Mouse (Mus musculus) ovary, postnatal 10 days (tissue): ENCODE measurements around the gene Vps37d.
A peak's percentile ranks its signal among the peaks of the same experiment; 100 is the strongest.

Source experiments
- DNase-seq: peaks from one replicate; pipeline ENCODE4 v3.0.0; 2022; ENCODE audit warnings: low spot score

Gene Vps37d

DNA sequence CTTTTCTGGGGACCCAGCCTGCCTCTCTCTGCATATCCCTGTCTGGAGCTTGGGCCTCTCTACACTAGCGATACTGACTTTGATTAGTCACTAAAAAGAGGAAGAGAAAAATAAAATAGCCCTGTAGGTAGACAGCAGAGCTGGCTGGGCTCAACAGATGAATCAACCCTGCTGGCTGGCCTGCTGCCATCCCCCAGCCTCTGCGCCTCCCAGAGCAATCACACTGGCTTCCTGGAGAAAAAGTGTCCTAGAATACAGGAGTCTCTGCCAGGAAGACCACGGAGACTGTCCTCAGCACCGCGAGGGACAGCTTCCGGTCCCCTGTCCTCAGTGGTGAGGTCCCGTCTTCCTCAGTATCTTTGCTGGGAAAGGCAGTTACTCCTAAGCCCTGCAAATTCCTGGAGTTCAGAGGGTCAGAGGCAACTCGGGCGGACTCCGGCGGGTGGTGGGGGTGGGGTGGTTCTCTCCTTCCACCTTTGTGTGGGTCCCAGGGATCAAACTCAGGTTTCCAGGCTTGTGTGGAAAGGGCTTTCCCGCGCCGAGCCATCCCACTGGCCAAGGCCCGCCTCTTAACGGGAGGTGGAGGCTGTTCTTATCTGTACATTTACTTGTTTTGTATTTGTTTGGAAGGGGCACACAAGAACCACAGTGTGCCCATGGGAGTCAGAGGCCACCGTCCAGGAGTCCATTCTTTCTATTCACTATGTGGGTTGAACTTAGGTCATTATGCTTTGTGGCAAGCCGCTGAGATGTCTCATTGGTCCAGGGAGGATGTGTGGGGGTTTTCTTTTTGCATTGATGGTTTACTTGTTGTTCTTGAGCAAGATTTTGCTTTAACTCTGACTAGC lies 48.8 kb downstream of the Vps37d start:
- DNase-seq: no peak

DNA sequence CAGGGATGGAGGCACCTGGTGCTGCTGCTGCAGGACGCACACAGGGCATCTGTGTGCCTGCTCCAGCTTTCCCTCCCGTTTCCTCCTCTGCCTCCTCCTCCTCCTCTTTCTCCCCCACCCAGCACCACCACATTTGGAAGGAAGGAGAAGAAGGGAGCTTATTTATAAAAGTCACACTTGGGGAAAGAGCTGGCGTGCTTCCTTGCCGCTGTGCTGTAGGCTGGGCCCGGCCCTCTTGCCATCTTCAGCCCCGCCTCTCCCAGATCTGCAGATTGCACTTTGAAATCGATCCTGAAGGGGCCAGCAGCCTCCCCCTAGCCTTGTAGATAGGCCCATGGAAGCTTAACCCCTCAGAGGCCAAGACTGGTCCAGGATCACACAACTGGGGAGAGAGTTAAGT lies 52.2 kb downstream of the Vps37d start:
- no peak for DNase-seq

DNA sequence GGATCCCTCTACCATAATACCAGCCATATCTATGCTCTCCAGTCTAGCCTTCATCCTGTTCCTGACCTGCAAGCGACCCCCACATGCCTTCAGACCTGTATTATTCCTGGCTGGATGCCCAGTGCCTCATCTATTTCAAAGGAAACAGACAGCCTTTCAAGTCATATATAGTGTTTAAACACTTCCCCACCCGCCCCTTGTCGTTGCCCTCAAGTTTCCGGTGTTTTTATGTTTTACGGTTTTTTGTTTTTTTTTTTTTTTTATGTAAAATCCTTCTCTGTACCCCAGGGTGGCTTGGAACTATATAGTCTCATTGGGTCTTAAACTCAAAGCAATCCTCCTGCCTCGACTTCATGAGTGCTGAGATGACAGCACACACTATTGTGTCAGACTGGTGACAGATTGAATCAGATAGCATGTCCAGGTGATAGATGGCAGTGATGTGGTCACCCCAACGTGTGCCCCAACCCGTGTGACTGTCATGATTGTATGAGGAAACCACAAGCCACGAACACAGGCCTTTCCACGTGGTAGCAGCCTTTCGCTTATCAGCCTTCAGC lies 53.3 kb downstream of the Vps37d start:
- no peak for DNase-seq

DNA sequence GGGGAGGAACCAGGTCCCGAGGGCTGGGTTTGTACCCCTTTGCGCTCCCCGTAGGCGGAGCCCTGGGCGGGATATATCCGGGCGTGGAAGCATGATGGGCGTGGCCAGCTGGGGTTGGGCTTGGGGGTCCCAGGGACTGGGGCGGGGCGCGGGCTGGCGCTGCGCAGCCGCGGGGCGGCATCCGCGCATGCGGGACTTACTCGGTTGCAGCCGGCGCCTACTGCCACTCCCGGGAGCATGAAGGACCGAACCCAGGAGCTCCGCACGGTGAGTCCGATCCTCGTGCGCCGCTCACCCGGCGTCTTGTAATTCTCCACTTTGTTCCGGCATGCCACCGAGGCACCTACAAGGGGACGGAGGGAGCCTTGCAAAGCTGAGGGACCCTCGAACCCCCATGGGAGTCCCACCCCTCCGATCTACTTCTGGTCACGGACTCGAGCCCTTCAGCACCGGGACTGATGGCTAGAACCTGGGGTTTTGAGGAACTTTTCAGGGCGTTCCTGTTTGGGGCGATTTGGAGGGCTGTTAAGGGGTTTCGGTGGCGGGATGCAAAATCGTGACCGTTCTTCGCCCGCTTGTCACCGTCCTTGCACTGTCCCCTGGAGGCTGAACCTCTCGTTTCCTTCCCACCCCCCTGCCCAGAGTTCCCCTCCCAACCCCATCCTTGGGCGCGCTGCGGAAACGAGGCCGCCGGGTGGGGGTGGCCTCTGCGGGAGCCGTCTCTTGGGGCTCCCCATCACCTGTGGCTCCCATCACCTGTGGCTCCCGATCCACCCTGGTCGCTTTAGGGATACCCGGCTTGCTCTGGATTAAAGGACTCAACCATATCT lies 54.5 kb downstream of the Vps37d start, which contains the start of gene Stx1a:
Stx1a (plus strand) TSS at position 139 of the 830 bp plus-strand sequence.
- peak; percentile 68 for DNase-seq
